Mouse (Mus musculus) thymus, adult 2 months (tissue): ENCODE data around the gene Atraid.

Experiments
- CTCF ChIP-seq: fragments of 200-500 bp; IDR thresholded peaks from 2 replicates; pipeline ENCODE4 v1.5.1; 2012; ENCODE audit warnings: mild to moderate bottlenecking, control low read depth, low read length, moderate library complexity, borderline replicate concordance; ENCODE audit not compliant: control insufficient read depth, poor library complexity, insufficient read depth; ENCODE audit errors: extremely low read depth
- POLR2A ChIP-seq: fragments of 200-500 bp; IDR thresholded peaks from 2 replicates; pipeline ENCODE4 v1.6.1; 2012; ENCODE audit warnings: mild to moderate bottlenecking, low read length, control low read depth, moderate library complexity; ENCODE audit not compliant: control insufficient read depth, poor library complexity, insufficient read depth; ENCODE audit errors: extremely low read depth

DNA sequence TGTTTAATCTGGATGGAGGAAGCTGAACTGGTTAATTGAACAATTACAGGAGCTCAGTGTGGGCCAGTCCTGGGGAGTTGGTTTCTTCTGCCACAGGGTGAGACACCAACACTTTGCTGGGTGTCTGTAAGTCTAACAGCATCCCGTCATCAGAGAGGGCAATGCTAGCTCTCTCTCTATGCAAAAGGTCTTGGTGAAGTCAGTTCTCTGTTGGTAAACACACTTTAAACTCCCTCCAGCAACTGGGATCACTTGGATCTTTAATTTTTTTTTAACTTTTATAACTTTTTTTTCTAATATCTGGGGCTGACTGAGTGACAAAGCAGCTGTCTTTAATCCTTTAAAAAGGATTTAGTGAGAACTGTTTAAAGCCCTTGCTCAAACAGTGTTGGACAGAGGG, 25.4 kb upstream of the Atraid start:
- TF ChIP-seq CTCF, result no peak
- TF ChIP-seq POLR2A, result no peak
